Mouse (Mus musculus): ENCODE data around the gene Slc25a33.

Slc25a33 gene

DNA sequence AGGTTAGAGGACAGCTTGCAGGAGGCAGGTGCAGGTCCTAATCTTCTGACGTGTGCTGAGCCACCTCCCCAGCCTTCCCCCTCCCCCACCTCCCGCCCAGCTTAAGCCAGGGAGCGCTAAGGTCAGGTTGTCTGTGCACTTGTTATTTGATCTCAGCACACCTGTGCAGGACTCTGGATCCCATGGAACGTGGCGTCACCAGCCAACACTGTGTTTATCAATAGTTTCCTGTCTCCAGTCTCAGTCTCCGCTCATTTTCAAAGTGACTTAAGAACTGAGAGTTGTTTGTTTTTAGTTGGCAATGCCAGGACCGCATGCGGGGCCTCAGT lies 19.9 kb upstream of the Slc25a33 start:
- no peak for DNase-seq (ENCODE audit: low spot score)

DNA sequence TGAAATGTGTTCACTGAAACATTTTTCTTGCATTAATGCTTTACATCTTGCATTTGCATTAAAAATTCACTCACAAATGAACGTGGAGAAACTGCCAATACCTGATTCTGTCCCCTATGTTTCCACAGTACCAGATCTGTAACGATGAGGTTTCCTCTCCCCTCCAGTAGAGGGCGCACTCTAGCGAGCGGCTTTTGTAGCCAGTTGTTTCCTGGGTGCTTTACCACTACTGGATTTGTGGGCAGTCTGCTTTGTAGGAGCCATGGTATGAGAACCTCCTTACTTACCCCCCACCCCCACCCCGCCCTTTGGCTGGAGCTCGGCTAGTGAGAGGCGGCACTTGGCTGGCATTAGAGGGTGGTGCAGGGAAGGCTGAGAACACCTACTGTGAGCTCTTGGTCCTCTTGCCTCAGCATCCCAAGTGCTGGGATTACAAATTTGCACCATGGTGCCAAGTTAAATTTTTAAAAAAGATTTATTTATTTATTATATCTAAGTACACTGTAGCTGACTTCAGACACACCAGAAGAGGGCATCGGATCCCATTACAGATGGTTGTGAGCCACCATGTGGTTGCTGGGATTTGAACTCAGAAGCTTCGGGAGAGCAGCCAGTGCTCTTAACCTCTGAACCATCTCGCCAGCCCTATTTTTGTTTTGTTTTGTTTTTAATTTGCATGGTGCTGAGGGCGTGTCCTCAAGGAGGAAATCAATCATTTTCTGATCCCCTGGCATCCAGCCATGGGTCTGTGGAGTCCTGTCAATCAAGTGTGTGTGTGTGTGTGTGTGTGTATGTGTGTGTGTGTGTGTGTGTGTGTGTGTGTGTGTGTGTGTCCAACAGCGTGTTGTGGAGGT lies 19.3 kb upstream of the Slc25a33 start:
- peak; percentile 40 for DNase-seq (ENCODE audit: low spot score)

DNA sequence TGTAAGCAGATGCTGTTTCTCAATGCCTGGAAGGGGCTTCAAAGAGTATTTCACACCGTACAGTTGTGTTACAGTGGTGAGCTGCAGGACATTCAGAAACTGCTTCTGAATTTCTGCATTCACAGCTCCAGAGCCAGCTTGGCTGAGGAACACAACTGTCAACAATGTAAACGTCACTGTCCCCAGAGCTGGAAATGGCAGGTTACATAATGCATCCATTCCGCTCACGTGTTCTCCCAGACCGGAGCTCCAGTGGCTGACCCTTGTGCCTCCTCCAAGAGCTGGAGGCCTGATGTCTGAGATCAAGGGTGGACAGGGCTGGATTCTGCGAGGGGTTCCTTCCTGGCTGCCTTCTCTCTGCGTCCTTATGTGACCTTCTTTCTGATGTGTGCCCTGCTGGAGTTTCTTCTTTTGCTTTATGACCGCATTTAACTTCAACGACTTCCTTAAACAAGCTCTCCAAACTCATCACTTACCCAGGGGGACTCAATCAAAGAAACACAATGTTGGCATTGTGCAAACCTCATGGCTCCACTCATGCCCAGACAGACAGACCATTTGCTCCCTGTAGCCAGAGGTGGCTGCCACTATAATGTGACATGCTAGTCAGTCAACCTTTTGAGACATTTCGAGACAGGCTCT lies 18.2 kb upstream of the Slc25a33 start:
- no peak for DNase-seq (ENCODE audit: low spot score)

DNA sequence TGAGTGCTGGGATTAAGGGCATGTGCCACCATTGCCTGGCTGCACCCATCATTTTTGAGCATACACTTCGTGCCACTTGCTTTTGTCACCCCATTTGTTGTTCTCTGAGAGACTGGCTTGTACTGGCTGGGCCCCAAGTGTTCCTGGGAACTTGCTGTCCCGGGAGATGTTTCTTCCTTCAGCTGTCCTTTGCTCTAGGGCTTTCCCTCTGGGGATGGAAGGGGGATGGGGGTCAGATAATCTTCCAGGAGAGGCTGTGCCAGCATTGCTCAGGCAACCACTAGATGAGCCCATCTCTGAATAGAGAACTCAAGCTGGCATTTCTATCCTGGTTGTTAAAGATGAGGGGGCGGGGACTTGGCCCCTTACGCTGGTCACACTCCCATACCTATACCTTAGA lies 17.4 kb upstream of the Slc25a33 start:
- DNase-seq (ENCODE audit: low spot score), result no peak

DNA sequence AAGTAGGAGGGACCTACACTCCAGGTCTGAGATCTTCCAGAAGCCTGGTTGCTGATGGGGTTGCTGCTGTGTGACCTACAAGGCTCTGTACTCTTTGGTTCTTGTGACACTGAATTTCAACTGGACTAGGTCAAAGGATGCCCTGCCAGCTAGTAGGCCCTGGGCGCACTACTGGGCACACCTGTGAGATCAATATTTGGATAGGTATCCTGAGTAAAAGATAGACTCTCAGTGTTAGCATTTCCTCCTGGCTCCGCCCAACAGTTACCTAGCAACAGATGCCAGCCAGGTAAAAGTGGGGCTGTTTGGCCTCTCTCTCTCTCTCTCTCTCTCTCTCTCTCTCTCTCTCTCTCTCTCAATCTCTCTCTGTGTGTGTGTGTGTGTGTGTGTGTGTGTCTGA lies 16.9 kb upstream of the Slc25a33 start:
- DNase-seq (ENCODE audit: low spot score), result no peak

DNA sequence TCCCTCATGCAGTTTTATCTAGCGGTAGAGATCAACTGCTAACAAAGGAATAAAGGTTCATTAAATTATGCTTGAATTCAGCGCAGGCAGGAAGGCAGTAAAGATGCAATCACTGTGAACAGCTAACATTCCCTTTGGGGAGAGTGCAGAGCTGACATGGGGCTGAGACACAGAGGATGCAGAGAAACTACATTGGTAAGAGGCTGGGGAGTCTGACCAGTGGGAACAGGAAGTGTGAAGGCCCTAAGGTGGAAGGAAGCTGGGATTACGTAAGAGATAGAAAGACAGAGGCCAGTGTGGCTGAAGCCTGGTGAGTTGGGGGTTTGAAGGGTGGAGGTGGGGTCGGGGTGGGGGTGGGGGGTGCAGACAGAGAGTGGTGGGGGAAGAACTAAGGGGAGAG lies 16.5 kb upstream of the Slc25a33 start:
- no peak for DNase-seq (ENCODE audit: low spot score)

DNA sequence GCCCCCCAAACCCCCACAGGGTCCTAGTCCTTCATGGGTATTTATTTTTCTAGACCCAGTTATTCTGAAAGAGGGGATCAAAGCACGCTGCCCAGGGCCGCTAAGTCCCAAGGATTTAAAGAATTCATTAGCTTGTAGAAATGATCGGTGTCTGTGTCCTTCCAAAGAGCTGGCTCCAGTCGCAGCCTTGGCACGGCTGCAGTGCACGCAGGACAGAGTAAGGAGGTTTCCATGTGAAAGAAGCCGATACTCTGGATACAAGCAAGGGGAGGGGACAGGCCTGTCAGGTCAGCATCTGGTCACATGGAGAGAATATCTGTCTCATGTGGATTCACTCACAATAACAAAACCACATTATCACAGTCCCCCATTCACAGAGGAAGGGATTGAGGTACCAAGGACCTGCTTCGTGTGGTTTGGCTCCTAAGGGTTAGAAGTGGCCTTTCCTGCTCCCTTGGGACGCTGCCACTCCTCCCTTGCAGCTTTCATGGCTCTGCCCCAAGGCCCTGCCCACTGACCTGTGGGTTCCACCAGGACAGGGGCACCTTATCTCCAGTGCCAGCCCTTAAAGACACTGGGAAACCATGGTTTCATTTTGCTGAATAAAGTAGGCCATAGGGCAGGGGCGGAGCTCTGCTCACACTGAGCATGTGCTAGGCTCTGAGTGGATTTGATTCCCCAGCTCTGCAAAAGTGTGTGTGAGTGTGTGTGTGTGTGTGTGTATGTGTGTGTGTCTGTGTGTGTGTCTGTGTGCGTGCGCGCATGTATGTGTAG lies 15.5 kb upstream of the Slc25a33 start:
- no peak for DNase-seq (ENCODE audit: low spot score)

DNA sequence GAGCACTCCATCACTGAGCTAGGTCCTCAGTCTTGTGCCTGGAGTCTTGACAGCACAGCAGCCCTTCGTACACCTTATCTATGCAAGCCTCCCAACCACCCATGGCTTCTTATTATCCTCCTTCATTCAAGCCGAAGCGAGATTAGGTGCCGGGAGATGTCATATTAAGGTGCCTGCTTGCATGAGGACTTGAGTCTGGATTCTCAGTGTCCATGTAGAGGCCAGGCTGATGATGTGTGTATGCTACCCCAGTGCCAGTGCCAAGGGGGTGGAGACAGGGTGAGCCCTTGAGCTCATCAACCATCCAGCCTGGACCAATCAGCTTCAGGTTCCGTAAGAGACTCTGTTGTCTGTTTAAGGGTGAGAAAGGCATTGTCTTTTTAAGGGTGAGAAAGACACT lies 10.8 kb upstream of the Slc25a33 start:
- no peak for DNase-seq (ENCODE audit: low spot score)

DNA sequence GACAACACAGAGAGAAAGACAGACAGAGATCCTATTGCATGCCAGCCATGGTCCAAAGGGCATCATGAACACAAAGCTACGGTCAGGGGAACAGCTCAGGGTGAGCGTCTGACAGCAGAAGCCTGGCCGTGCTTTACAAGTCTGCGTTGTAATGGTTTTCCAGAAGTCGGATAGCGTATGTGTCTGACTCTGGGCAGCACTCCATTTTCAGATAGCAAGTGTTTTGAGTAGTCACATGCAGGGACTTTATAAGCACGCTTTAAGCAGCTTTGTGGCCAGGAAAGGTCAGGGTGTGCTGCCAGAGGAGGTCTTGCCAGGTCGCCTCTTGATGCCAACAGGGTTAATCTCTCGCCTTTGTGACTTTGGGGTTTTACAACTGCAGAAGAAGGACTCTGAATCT lies 10.3 kb upstream of the Slc25a33 start:
- DNase-seq (ENCODE audit: low spot score), result no peak

DNA sequence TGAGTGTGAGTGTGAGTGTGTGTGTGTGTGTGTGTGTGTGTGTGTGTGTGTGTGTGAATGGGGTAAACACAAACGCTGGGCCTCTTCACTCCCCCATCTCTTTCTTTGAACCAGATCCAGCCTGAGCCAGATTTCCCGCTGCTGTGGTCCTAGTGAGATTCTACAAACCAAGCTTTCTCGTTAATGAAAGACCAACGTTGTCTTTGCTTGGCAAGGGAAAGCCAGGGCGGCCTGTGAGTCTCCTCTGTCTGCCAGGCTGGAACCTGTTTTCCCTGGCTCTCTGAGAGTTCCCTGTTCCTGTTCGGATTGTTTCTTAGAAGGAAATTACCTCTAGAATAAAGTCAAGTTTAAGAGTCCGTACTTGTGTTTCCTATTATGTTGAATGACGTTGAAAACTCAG lies 8.9 kb upstream of the Slc25a33 start:
- no peak for DNase-seq (ENCODE audit: low spot score)

DNA sequence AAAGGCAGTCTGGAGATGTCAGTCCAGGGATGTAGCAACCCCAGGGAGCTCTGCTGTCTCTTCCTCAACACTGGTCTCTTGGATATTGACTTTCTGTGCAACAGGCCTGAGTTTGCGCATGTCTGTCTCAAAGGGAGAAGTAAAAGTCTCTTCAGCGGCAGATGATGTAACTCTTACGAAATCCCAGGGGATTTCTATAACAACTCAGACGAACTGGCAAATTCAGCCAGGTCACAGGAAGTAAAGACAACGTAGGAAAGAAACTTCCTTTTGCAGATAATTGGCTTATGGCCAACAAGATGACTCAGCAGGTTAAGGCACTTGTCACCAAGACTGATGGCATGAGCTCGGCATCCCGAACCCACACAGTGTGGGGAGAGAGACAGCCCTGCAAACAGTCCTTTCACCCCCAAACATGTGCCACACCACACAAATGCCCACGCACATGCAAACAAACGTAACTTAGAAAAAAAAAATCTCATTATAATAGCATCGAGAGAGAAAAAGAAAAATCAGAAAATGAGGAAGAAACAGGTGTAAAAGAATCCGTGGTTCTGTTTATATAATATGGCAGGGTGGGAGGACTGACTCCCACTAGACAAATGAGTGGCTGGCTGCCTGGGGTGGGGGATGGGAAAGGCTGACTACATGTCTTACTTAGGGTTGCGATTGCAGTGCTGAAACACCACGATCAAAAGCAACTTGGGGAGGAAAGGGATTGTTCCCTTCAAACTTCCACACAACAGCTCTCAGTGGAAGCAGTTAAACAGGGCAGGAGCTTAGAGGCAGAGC lies 6.7 kb upstream of the Slc25a33 start:
- peak; percentile 62 for DNase-seq (ENCODE audit: low spot score)

DNA sequence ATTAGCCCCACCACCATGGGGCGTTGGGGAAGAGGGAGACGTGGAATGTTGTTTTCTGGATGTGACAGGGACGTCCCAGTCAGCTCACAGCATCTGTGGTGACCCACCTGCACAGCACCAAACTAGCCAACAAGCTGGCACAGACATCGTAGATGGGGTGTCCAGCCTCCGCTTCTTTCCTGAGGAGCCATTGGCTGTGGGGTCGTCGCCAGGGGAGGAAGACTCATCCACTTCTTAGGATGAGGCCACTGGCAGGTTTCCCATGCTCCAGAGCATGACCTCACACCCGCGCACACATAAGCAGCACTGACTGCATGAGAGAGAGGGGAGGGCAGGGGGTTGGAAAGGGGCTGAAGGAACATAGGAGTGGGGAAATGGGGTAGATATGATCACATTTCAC lies 5.9 kb upstream of the Slc25a33 start:
- no peak for DNase-seq (ENCODE audit: low spot score)

DNA sequence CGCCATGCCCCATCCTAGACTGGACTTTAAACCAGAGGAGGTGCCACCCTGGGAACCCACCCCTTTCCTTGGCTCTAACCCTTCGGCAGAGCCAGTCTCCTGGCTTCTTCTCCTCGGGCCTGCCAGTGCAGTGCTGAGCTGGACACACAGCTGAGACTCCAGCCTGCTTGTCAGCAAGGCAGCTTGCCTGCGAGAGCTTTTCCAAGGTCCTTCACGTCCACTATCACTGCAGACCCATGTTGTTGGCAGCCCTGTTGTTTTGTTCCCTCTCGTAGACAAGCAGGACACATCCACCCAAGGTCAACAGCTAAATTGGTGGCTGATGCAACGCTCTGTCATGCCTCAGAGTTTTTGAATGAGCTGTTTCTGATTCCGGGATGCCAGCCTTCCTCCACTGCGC lies 3.0 kb upstream of the Slc25a33 start:
- no peak for DNase-seq (ENCODE audit: low spot score)

DNA sequence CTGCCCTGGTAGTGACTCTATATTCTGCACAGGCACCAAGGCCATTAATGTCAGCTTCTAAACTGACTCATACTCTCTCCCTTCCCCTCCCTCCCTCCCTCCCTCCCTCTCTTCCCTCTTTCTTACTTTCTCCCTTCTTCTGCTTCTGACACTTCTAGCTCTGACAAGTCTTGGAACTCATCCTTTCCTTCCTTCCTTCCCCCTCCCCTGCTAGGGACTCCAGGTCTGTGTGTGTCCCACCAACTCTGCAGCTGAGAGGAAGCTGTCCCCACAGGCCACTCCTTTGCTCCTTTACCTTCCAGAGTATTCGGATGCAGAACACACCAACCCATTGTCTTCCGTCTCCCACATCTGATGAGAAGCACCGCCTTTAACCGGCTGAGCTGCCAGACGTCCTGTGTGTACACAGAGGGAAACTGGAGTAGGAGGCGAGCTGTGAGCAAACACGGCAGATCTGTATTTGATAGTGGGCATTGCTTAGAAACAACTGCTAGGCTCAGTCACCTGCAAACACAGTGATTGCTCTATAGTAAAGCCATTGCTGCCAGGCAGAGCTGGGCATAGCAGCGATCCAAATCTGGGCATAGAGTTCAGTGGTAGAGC lies 1.8 kb upstream of the Slc25a33 start:
- no peak for DNase-seq (ENCODE audit: low spot score)

DNA sequence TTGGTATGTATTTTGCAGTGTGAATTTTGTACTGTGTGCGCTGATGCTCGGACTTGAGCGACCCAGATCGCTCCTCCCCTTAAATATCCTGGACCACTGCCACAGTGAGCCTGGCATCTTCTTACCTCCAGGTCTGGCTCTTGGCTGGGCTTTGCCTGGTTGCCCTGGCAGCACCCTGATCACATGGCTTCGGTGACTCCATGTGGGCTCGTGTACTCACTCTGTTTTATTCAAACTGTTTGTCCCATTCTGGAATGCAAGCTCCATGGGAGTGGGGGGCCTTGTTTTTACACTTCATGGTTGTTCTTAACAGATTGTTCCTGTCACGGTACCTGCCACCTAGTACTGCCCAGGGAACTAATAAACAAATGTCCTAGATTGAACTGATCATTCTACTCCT lies 1.3 kb upstream of the Slc25a33 start:
- DNase-seq (ENCODE audit: low spot score), result no peak

DNA sequence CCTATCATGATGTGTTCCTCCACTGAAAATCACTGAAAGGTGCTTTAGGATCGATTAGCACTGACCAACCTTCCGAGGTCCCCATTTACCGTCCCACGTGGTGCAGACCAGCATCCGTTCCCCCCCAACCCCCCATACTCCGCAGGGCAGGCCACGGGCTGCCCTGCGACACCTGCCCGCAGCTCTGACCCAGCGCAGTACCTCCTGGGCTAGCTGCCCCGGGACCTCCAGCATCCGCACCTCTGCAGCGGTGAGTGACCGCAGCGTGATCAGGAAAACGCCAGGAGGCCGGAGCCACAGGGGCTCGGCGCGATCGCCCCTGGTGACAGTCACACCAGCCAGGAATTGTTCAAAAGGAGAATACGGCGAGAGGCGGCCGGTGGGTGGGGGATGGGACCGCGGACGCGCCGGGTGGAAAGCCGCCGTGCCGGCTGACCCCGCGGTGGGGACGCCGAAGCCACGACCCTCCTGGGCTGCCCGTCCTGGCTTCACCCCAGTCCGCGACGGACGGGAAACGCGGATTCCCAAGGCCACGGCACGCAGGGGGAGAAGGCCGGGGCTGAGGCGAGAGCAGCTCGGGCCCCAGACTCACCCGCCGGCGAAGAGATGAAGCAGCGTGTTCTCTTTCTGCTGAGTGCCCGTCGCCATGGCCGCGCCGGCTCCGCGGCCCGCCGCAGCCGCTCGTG lies 526 bp downstream of the Slc25a33 start:
- DNase-seq (ENCODE audit: low spot score), result no peak

DNA sequence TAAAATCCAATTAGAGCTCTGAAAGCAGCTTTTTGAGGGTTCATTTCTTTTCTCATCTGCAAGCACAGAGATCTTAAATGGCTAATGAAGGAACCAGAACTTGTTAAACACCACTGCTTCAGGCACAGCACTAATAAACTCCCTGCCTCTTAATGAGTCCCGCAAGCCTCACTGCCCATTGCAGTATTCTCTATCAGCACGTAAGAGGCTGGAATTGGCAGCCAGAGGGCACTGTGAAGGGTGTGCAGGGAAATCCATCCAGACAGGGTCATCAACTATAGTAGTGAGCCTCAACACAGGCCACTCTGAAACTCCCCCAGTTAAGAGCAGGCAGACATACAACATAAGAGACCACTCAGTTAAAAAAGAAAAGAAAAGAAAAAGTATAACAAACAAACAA lies 1.7 kb downstream of the Slc25a33 start:
- DNase-seq (ENCODE audit: low spot score), result no peak

DNA sequence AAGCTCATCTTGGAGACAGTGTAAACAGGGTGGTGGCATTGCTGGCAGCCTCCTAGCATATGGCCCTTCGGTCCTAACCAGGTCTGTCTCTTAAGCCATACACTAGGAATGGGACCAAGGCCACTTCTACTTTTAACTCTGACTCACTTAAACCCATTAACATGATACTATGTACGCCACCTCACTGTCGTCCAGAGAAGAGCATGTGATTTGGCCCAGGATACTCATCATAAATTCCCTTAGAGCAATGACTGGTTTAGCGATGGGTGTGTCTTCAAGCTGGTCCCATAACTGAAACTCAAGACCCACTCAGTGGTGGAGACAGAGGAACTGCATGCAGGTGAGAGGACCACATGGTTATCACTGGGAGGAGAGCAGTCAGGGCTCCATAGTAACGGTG lies 8.9 kb downstream of the Slc25a33 start:
- DNase-seq (ENCODE audit: low spot score), result no peak

DNA sequence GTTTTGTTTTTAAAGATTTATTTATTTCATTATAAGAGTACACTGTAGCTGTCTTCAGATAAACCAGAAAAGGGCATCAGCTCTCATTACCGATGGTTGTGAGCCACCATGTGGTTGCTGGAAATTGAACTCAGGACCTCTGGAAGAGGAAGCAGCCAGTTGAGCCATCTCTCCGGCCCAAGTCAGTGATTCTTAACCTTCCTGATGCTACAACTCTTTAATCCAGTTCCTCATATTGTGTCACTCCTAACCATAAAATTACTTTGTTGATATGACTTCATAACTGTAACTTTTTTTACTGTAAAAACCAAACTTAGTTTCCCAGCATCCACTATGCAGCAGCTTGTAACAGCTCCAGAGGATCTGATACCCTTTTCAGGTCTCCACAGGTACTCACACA lies 10.7 kb downstream of the Slc25a33 start:
- no peak for DNase-seq (ENCODE audit: low spot score)

DNA sequence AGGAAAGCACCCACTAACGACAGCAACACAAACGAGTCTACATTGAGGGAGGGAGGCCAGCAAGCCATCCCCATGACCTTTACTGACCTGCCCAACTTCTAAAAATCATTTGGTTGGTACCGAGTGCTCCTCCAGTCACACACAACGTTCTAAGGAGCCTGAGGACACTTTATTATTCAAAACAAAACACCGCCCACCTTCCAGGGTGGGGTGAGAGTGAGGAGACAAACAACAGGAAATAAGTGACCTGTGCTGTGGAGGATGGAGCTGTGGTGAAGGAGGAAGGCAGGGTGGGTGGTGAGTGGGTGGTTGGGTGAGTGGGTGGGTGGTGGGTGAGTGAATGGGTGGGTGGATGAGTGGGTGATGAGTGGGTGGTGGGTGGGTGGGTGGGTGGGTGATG lies 14.6 kb downstream of the Slc25a33 start:
- no peak for DNase-seq (ENCODE audit: low spot score)

DNA sequence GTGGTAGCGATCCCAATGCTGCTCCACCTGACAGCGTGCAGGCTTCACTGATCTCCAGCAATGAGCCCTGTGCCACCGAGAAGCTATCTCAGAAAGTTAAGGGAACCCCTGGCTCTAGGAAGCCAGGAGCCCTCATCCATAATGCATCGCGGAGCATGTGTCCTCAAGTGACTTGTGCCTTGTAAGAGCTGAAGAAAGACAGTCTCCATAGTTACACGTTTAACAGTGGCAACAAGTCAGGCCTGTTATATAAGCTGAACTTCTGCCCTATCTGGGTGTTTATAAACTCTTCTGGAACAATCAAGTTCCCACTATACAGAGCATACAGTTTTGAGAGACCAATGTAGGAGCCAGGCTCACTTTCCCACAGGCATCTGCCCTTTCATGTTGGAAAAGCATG lies 15.7 kb downstream of the Slc25a33 start:
- DNase-seq (ENCODE audit: low spot score), result no peak
